Mouse (Mus musculus) regulatory T cell (primary cell): ENCODE results near the gene Emd.

Source experiments
- in situ Hi-C: fragments of 300-600 bp; cut with MboI, MseI; formaldehyde crosslinking; loops from one replicate; pipeline ENCODE4 v1.15.1; 2025; ENCODE audit warnings: high pct_unique_total_duplicates

Emd gene

GRCm38 (mm10) chrX:74273422-74274322, 19.2 kb downstream of the Emd start:
- in situ Hi-C loops, result no loop called here

GRCm38 (mm10) chrX:74277916-74278315, 23.4 kb downstream of the Emd start:
- in situ Hi-C loops, result no loop called here

- in situ Hi-C loops, result no loop called here
These were observed 26.7 kb downstream of the Emd start for GRCm38 (mm10) chrX:74281041-74281731.

GRCm38 (mm10) chrX:74281732-74282394, 27.4 kb downstream of the Emd start, which contains the start of the genes Taz and Dnase1l1:
Gene Taz (plus strand): TSS chrX:74281912.
Gene Dnase1l1 (minus strand): TSS chrX:74282337.
- in situ Hi-C loops, result no loop called here

GRCm38 (mm10) chrX:74282395-74283091, 28.1 kb downstream of the Emd start:
- in situ Hi-C loops, result no loop called here

- in situ Hi-C loops, result no loop called here
These were observed 28.6 kb downstream of the Emd start for GRCm38 (mm10) chrX:74283092-74283437.

- in situ Hi-C loops, result no loop called here
These were observed 38.9 kb downstream of the Emd start for GRCm38 (mm10) chrX:74293431-74293830.

GRCm38 (mm10) chrX:74296538-74297448, 42.3 kb downstream of the Emd start, which contains the start of gene Atp6ap1:
Gene Atp6ap1 (plus strand): TSS chrX:74297097.
- in situ Hi-C loops, result no loop called here

- in situ Hi-C loops, result no loop called here
These were observed 43.9 kb downstream of the Emd start for GRCm38 (mm10) chrX:74298348-74298747.

GRCm38 (mm10) chrX:74299721-74300120, 45.2 kb downstream of the Emd start:
- in situ Hi-C loops, result no loop called here

- in situ Hi-C loops, result no loop called here
These were observed 50.6 kb downstream of the Emd start, which contains the start of gene Gdi1 for GRCm38 (mm10) chrX:74304867-74305700. Gene Gdi1 (plus strand): TSS chrX:74304998.
